Mouse (Mus musculus) embryonic facial prominence, embryonic 15.5 days (tissue): ENCODE results near the gene Paqr7. TPM values are rescaled to one million over a fixed set of nuclear protein-coding genes. Genes with fewer than 3 reads are reported as not detected.

Experiments
- ATAC-seq: fragments of 200-750 bp; cut with Nextera tagmentation; 2 replicates; pipeline ENCODE4 v1.8.0; 2017; ENCODE audit warnings: low read depth, moderate TSS enrichment; ENCODE audit not compliant: insufficient number of reproducible peaks, low FRiP score, low TSS enrichment
- H3K27ac ChIP-seq: fragments of 300-500 bp; sonication (generic); replicated peaks from 2 replicates; pipeline ENCODE4 v1.5.1; 2015; ENCODE audit warnings: mild to moderate bottlenecking, inconsistent platforms
- H3K27me3 ChIP-seq: fragments of 300-500 bp; sonication (generic); 2 replicates; pipeline ENCODE4 v1.6.1; 2015; ENCODE audit warnings: inconsistent platforms
- H3K36me3 ChIP-seq: fragments of 300-500 bp; sonication (generic); 2 replicates; pipeline ENCODE4 v1.6.1; 2015; ENCODE audit warnings: mild to moderate bottlenecking, inconsistent platforms
- H3K4me1 ChIP-seq: fragments of 300-500 bp; sonication (generic); 2 replicates; pipeline ENCODE4 v1.6.1; 2015; ENCODE audit warnings: inconsistent platforms
- H3K4me2 ChIP-seq: fragments of 300-500 bp; sonication (generic); replicated peaks from 2 replicates; pipeline ENCODE4 v1.6.1; 2015; ENCODE audit warnings: mild to moderate bottlenecking, inconsistent platforms
- H3K4me3 ChIP-seq: fragments of 300-500 bp; sonication (generic); replicated peaks from 2 replicates; pipeline ENCODE4 v1.5.1; 2015; ENCODE audit warnings: mild to moderate bottlenecking, inconsistent platforms
- H3K9ac ChIP-seq: fragments of 300-500 bp; sonication (generic); 2 replicates; pipeline ENCODE4 v1.6.1; 2015; ENCODE audit warnings: inconsistent platforms
- H3K9me3 ChIP-seq: fragments of 300-500 bp; sonication (generic); replicated peaks from 2 replicates; pipeline ENCODE4 v1.6.1; 2016; ENCODE audit warnings: inconsistent platforms
- WGBS: fragments of 180-500 bp; shearing (Covaris S2); methylation state at CpG from one replicate; pipeline ENCODE4 v1.1.7; 2015; 5-methylcytosine and 5-hydroxymethylcytosine counted together
- polyA plus RNA-seq: library from polyadenylated mRNA; unstranded; fragments of >200 nt; fragmentation: Nextera tagmentation; extraction: Ambion mirVana; gene quantifications from 2 replicates; pipeline ENCODE4 v1.2.1, GENCODE M21; 2015

Paqr7 gene
- polyA plus RNA-seq, 1 experiment from 2014 or later: 7.2 TPM

- H3K9ac ChIP-seq: no peak overlapping the region
- H3K4me1 ChIP-seq: peaks cover 8% of the 10 kb centered on the region
- no peak overlapping the region for H3K4me2 ChIP-seq
- no peak overlapping the region for H3K4me3 ChIP-seq
- H3K27me3 ChIP-seq: no peaks in the 10 kb centered on the region
- peaks cover 67% of the 10 kb centered on the region for H3K36me3 ChIP-seq
- H3K27ac ChIP-seq: no peak overlapping the region
- no peaks in the 10 kb centered on the region for H3K9me3 ChIP-seq
- 88% methylated on average over 9 of the region's 9 CpGs for WGBS
- ATAC-seq: no peak
Measured at GRCm38 (mm10) chr4:134542726-134543125, 46.2 kb downstream of the Paqr7 start.

DNA sequence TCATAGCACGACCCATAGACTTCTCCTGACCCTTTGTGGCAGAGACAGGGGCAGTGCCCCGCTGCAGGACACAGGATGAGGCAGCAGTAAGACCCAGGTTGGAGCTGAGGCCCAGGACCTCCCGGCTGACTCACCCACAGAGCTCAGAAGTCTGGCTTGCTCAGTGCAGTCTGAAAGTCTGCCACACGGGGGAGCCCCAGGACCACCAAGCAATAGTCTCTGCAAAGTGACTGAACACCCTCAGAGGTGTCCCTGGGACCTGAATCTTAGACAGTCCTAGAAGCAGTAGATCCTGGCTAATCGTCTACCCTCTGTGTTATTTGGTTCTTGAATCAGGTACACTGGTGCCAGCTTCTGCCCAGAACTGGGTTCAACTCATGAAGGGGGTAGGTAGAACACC lies 46.8 kb downstream of the Paqr7 start:
- peak; percentile 55; the same call in 1 of the 2 replicates for ATAC-seq
- H3K9me3 ChIP-seq: no peaks in the 10 kb centered on the region
- H3K4me3 ChIP-seq: no peak overlapping the region
- H3K27ac ChIP-seq: no peak overlapping the region
- peaks cover 11% of the 10 kb centered on the region for H3K4me1 ChIP-seq
- peaks cover 66% of the 10 kb centered on the region for H3K36me3 ChIP-seq
- 6% methylated on average over 5 of the region's 5 CpGs for WGBS
- H3K9ac ChIP-seq: no peak overlapping the region
- H3K4me2 ChIP-seq: no peak overlapping the region
- no peaks in the 10 kb centered on the region for H3K27me3 ChIP-seq

DNA sequence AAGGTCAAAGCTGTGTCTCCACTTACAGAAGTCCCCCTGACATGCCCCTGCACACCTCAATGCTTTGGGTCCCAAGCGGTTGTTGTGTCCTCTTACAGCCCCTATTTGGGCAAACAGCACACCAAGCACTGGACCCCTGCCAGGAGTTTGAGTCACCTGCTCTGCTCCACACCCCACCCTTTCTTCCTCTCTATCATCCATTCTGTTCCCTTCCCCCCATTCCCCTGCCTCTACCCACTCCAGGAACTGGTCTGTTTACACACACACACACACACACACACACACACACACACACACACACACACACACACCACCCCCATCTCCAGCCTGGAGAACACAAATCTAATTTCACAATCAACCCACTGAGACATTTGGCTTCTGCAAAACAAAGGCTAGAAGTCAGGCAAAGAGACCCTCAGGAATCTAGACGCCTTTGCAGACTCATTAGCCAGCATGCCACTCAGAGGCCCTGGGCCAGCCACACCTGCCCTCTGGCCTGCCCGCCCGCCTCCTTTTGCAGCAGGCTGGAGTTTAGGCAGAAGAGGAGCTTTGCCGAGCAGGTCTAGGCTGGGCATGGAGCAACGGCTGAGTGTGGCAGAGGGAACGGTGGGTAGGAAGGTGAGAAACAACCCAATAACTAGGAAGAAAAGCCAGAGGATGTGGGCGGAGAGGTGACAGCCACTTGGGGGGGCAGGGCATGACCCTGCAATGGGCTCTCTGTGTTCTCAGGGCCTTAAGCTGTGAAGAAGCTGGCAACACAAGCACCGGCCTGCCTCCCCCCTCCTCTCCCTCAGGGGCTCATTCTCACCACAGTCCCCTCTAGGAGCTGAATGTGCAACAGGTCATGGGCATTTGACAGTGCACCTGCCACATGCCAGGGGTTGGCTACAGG lies 50.6 kb downstream of the Paqr7 start:
- Histone ChIP-seq H3K9ac (no peak overlapping the region), H3K4me3 (no peak overlapping the region), H3K9me3 (0 out of 2 replicates have a peak, but pooled peaks cover 4% of the 10 kb centered on the region), H3K27ac (no peak overlapping the region), H3K4me2 (no peak overlapping the region), H3K4me1 (peaks cover 28% of the 10 kb centered on the region), H3K36me3 (peaks cover 50% of the 10 kb centered on the region), H3K27me3 (no peaks in the 10 kb centered on the region)
- WGBS: 56% methylated on average over 9 of the region's 9 CpGs
- ATAC-seq: no peak

DNA sequence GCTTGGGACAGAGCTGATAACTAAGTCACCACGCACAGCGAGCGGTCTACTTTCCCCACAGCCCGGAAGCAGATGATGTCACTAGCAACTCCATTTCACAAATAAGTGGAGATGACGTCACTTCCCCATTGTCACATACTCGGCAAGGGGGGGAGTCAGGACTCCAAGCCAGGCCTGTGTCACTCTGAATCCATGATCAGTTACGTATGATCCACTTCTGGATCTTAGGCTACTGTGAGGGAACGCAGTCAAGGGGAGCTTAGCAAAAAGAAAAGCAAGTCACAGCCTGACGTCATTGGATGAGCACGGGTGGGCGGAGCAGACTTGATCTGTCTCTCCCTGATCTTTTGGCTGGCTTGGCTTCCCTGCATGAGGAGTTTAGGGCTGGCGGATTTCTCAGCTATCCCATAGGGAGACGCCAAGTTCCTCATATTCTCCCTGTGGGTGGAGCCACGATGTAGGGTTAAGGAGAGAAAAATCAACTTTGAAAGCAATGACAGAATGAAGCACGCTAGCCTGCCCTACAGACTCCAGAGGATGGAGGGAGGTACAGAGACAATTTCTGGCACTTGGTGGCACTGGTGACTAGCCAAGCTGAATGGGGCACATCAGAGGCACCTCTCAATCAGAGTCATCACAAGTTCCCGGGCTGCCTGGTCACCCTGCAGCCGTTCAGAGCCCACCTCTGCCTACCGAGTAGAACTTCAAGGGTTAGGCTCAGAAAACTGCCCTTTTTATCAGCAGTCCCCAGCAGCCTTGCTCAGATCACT lies 51.9 kb downstream of the Paqr7 start:
- Histone ChIP-seq H3K36me3 (peaks cover 39% of the 10 kb centered on the region), H3K4me3 (no peak overlapping the region), H3K27ac (no peak overlapping the region), H3K4me2 (no peak overlapping the region), H3K27me3 (no peaks in the 10 kb centered on the region), H3K4me1 (peaks cover 33% of the 10 kb centered on the region), H3K9ac (0 out of 2 replicates have a peak overlapping the region, but pooled peaks have one; percentile 0), H3K9me3 (0 out of 2 replicates have a peak, but pooled peaks cover 4% of the 10 kb centered on the region)
- WGBS: 62% methylated on average over 18 of the region's 18 CpGs
- ATAC-seq: no peak

DNA sequence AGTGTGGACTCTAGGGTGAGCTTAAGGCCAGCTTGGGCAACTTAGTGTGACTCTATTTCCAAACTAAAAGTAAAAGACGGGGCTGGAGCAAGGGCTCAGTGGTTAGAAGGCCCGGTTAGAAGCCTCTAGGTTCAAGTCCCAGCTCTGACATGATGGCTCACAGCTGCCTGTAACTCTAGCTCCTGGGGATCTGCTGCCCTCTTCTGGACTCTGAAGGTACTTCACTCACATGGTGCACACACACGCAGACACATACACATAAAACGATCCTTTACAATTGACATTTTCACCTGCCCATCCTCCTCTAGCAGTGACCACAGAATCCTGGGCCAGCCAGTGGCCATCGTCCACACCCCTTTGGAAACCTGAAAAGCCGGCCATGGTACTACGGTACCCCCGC lies 53.4 kb downstream of the Paqr7 start:
- peaks cover 33% of the 10 kb centered on the region for H3K4me1 ChIP-seq
- H3K4me3 ChIP-seq: no peak overlapping the region
- no peaks in the 10 kb centered on the region for H3K27me3 ChIP-seq
- H3K9me3 ChIP-seq: 0 out of 2 replicates have a peak, but pooled peaks cover 4% of the 10 kb centered on the region
- 96% methylated on average over 8 of the region's 8 CpGs for WGBS
- no peak overlapping the region for H3K9ac ChIP-seq
- H3K4me2 ChIP-seq: no peak overlapping the region
- H3K27ac ChIP-seq: no peak overlapping the region
- ATAC-seq: no peak
- H3K36me3 ChIP-seq: peaks cover 32% of the 10 kb centered on the region

GRCm38 (mm10) chr4:134551494-134552316 lies 55.2 kb downstream of the Paqr7 start, which contains the start of gene Selenon:
Gene Selenon (minus strand): TSS chr4:134552166.
- Histone ChIP-seq H3K4me3 (peak within 1 kb of the TSS; percentile 73), H3K4me1 (peaks cover 33% of the 10 kb centered on the region), H3K27ac (peak within 1 kb of the TSS; percentile 77), H3K4me2 (peak within 1 kb of the TSS; percentile 67), H3K27me3 (no peaks in the 10 kb centered on the region), H3K9ac (peak within 1 kb of the TSS; percentile 88), H3K36me3 (peaks cover 25% of the 10 kb centered on the region), H3K9me3 (0 out of 2 replicates have a peak, but pooled peaks cover 4% of the 10 kb centered on the region)
- peak; percentile 88 for ATAC-seq
- WGBS: under 1% methylated on average over 50 of the region's 67 CpGs

DNA sequence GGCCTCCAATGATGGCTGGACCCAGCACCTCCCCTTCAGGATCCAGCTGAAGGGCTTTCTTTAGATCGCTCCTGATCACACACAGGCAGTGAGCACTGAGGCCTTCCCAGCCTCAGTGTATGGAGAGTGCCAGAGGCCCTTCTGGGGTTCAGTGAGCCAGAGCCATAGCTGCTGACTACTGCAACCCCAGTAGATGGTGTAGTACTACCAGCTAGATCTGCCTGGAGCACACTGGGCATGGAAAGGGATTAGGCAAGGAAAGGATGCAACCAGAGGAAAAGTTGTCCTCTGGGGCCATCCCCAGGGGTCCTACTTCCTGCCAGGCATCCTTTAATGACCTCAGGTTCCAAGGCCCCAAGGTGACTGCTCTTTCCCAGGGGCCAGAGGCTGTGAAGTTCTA lies 57.1 kb downstream of the Paqr7 start:
- no peak for ATAC-seq
- H3K27me3 ChIP-seq: no peaks in the 10 kb centered on the region
- no peak overlapping the region for H3K4me2 ChIP-seq
- no peak overlapping the region for H3K27ac ChIP-seq
- peaks cover 14% of the 10 kb centered on the region for H3K36me3 ChIP-seq
- H3K4me1 ChIP-seq: peaks cover 30% of the 10 kb centered on the region
- 0 out of 2 replicates have a peak, but pooled peaks cover 4% of the 10 kb centered on the region for H3K9me3 ChIP-seq
- H3K4me3 ChIP-seq: no peak overlapping the region
- 79% methylated on average over 1 of the region's 1 CpGs for WGBS
- no peak overlapping the region for H3K9ac ChIP-seq

- no peak for ATAC-seq
- Histone ChIP-seq H3K4me2 (no peak overlapping the region), H3K9me3 (no peaks in the 10 kb centered on the region), H3K27me3 (no peaks in the 10 kb centered on the region), H3K9ac (no peak overlapping the region), H3K36me3 (no peaks in the 10 kb centered on the region), H3K27ac (no peak overlapping the region), H3K4me3 (no peak overlapping the region), H3K4me1 (peaks cover 26% of the 10 kb centered on the region)
- 69% methylated on average over 7 of the region's 8 CpGs for WGBS
Measured at GRCm38 (mm10) chr4:134555956-134556580, 59.6 kb downstream of the Paqr7 start.

- no peak for ATAC-seq
- Histone ChIP-seq H3K4me2 (0 out of 2 replicates have a peak overlapping the region, but pooled peaks have one; percentile 6), H3K27ac (peak overlapping the region; percentile 78)
Measured at GRCm38 (mm10) chr4:134557626-134558249, 61.2 kb downstream of the Paqr7 start.

DNA sequence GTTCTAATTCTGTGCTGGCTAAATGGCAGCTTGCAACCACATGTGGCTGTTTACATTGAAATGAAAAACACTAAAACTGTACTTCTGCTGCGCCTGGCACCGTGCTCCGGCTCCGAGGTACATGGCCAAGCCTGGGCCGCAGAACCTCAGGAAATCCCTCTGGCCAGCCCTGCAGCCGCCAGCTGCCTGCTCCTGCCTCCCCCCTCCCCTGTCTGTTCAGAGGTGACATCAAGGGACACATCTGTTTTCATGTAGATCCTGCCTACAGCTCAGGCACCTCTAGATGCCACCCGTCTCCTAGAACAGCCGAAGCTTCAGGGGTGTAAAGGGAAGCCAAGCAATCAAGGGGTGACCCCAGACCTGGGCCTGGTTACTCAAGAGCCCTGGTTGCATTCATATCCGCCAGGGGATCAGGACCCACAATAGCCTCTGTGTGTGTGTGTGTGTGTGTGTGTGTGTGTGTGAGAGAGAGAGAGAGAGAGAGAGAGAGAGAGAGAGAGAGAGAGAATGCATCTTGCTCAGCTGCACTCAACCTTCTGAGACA lies 62.1 kb downstream of the Paqr7 start:
- WGBS: 39% methylated on average over 9 of the region's 9 CpGs
- Histone ChIP-seq H3K9me3 (no peaks in the 10 kb centered on the region), H3K4me1 (peaks cover 18% of the 10 kb centered on the region), H3K9ac (no peak overlapping the region), H3K4me2 (no peak overlapping the region), H3K36me3 (peaks cover 4% of the 10 kb centered on the region; the same call in 1 of the 2 replicates), H3K4me3 (no peak overlapping the region), H3K27ac (peak overlapping the region; percentile 78), H3K27me3 (no peaks in the 10 kb centered on the region)
- ATAC-seq: peak; percentile 25; the same call in 1 of the 2 replicates

More at GRCm38 (mm10) chr4:134557626-134558249, 61.2 kb downstream of the Paqr7 start:
- Histone ChIP-seq H3K36me3 (no peaks in the 10 kb centered on the region), H3K27me3 (no peaks in the 10 kb centered on the region), H3K9me3 (no peaks in the 10 kb centered on the region), H3K9ac (no peak overlapping the region), H3K4me1 (peaks cover 18% of the 10 kb centered on the region), H3K4me3 (no peak overlapping the region)
- WGBS: 12% methylated on average over 16 of the region's 16 CpGs
